Mouse (Mus musculus) liver, embryonic 14.5 days (tissue): ENCODE data around the gene C1qtnf6.

Experiments
- CTCF ChIP-seq: IDR thresholded peaks from 2 replicates; pipeline ENCODE4 v1.5.1; 2016; ENCODE audit warnings: antibody characterized with exemption, low read depth, control low read depth
- EP300 ChIP-seq: IDR thresholded peaks from 2 replicates; pipeline ENCODE4 v1.6.1; 2016; ENCODE audit warnings: antibody characterized with exemption, low read depth

- peak; percentile 95 for TF ChIP-seq CTCF
- TF ChIP-seq EP300, result no peak
Measured at GRCm38 (mm10) chr15:78514393-78515146, 16.6 kb downstream of the C1qtnf6 start.
